Comparison of ENCODE assay signal across 8 mouse cellular contexts in the genomic region with DNA sequence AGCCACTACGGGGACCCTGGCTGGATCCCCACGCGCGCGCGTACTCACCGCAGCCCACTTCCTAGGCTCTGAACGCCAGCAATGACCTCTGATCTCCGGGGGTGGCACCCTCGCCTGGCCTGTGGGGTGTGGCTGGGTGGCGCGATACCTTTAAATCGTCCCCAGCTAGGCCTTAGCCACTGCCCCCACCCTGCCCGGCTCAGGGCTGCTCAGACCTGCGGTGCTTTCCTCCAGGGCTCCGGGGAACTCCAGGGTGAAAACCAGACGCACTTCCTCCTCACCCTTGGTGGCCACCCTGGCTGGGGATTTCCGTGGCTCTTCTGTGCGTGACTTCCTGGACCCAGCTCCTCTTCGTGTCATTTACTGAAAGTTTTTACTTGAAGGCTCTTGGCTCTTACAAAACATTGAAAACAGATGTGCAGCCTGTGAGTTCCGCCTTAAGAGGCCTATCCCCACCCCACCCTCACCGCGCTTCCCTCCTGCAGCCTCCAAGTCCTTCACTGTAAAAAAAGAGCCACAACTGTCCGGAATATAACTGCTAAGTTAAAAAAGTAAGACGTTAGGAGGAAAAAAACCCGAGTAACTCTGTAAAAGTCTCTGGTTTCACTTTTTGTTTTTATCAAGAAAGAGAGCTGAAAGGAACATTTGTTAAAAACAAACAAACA. TPM values are rescaled to one million over a fixed set of nuclear protein-coding genes. Genes with fewer than 3 reads are reported as not detected.
DNase-seq lines count a peak whose midpoint lies in the region; ATAC-seq lines count a peak whose summit lies in the region.

A gene (minus strand): TSS at position 412 of the 665 bp plus-strand sequence.

- H3K9ac ChIP-seq in heart, embryonic 16.5 days (ENCODE audit: low read length), result peak within 1 kb of the TSS; percentile 89
- peak within 1 kb of the TSS; percentile 71 for H3K9ac ChIP-seq in lung, embryonic 15.5 days

- no peaks in the 10 kb centered on the region for H3K9me3 ChIP-seq in heart, embryonic 16.5 days (replicated peaks; ENCODE audit: control insufficient read depth, low read length)
- H3K9me3 ChIP-seq in lung, embryonic 15.5 days, result no peaks in the 10 kb centered on the region

- 4% methylated on average over 26 of the region's 26 CpGs for WGBS in heart, embryonic 16.5 days
- WGBS in lung, embryonic 15.5 days, result 3% methylated on average over 26 of the region's 26 CpGs

- peak within 1 kb of the TSS; percentile 70 for H3K4me3 ChIP-seq in heart, embryonic 16.5 days (ENCODE audit: low read length)
- peak within 1 kb of the TSS; percentile 60 for H3K4me3 ChIP-seq in lung, embryonic 15.5 days

- H3K4me1 ChIP-seq in heart, embryonic 16.5 days (ENCODE audit: control insufficient read depth, insufficient read depth, low read length), result peaks cover 4% of the 10 kb centered on the region; the same call in 1 of the 2 replicates
- 0 out of 2 replicates have a peak, but pooled peaks cover 9% of the 10 kb centered on the region for H3K4me1 ChIP-seq in lung, embryonic 15.5 days

- H3K36me3 ChIP-seq in heart, embryonic 16.5 days (ENCODE audit: control insufficient read depth, insufficient read depth), result no peaks in the 10 kb centered on the region
- H3K36me3 ChIP-seq in lung, embryonic 15.5 days, result no peaks in the 10 kb centered on the region

- H3K27ac ChIP-seq in heart, embryonic 16.5 days (ENCODE audit: low read length), result peak within 1 kb of the TSS; percentile 79
- H3K27ac ChIP-seq in lung, embryonic 15.5 days, result peak within 1 kb of the TSS; percentile 86

- peak within 1 kb of the TSS; percentile 84 for H3K4me2 ChIP-seq in heart, embryonic 16.5 days (ENCODE audit: low read depth, low read length)
- peak within 1 kb of the TSS; percentile 90 for H3K4me2 ChIP-seq in lung, embryonic 15.5 days

- ATAC-seq in heart, embryonic 16.5 days (replicated peaks; ENCODE audit: extremely low read depth, insufficient read depth, low FRiP score), result peak; percentile 89
- peak; percentile 81 for ATAC-seq in lung, embryonic 15.5 days (ENCODE audit: borderline replicate concordance, extremely low read depth, low FRiP score, low TSS enrichment)
- peak; percentile 83 for ATAC-seq in neutrophil, adult 5-6 weeks (ENCODE audit: extremely low read depth, insufficient number of reproducible peaks, low FRiP score, poor library complexity, severe bottlenecking)

- peak; percentile 96 for DNase-seq in CD4-positive, CD25-positive, alpha-beta regulatory T cell, adult 2 months (ENCODE audit: low read depth, low spot score)
- peak; percentile 87 for DNase-seq in adrenal gland, postnatal 14 days
- peak; percentile 41 for DNase-seq in fibroblast of lung, adult 2 months (ENCODE audit: low read depth)
- DNase-seq in kidney, postnatal 14 days, result peak; percentile 79
- peak; percentile 80 for DNase-seq in thymus, postnatal 25 days

- no peaks in the 10 kb centered on the region for H3K27me3 ChIP-seq in heart, embryonic 16.5 days (ENCODE audit: control insufficient read depth, insufficient read depth, low read length)
- no peaks in the 10 kb centered on the region for H3K27me3 ChIP-seq in lung, embryonic 15.5 days

RNA-seq across cellular contexts. Expression of the gene that starts here (rescaled TPM):
- 19.0 and 27.8 TPM in 2 replicates for total RNA-seq in adrenal gland, postnatal 14 days (2021)
- 7.3 and 10.0 TPM in 2 replicates for polyA plus RNA-seq in heart, embryonic 16.5 days (2015; fragmentation: Nextera tagmentation; extraction: Ambion mirVana)
- 6.7 and 9.4 TPM in 2 replicates for polyA plus RNA-seq in lung, embryonic 15.5 days (2015; fragmentation: Nextera tagmentation; extraction: Ambion mirVana)
- 676 and 709 TPM in 2 replicates for total RNA-seq in neutrophil, adult 5-6 weeks (2017)

Comparison
In these comparisons a context has a peak if more than half of its experiments do, and no peak if none do; other contexts are left out.
1. Peak in every context shown above with its lines: DNase-seq, ATAC-seq, H3K4me3 ChIP-seq and H3K27ac ChIP-seq.
2. RNA of the gene that starts here (total RNA-seq): 676 to 709 TPM in neutrophil, adult 5-6 weeks; 19.0 to 27.8 TPM in adrenal gland, postnatal 14 days; every median in the first group is over 10 times any median in the second.
3. DNase-seq: peak in every context shown above with its lines; median percentile 96 in CD4-positive, CD25-positive, alpha-beta regulatory T cell, adult 2 months; 87 in adrenal gland, postnatal 14 days; 80 in thymus, postnatal 25 days; 79 in kidney, postnatal 14 days; 41 in fibroblast of lung, adult 2 months.